Mouse (Mus musculus) forebrain, embryonic 11.5 days (tissue): ENCODE results near the gene Fat3. TPM values are rescaled to one million over a fixed set of nuclear protein-coding genes. Genes with fewer than 3 reads are reported as not detected.

Experiments
- ATAC-seq: fragments of 200-750 bp; cut with Nextera tagmentation; replicated peaks from 2 replicates; pipeline ENCODE4 v1.8.0; 2017; ENCODE audit warnings: moderate TSS enrichment; ENCODE audit not compliant: low FRiP score
- DNase-seq: peaks from one replicate; pipeline ENCODE4 v3.0.0-alpha.2; 2017; ENCODE audit warnings: low spot score
- H3K27ac ChIP-seq: fragments of 300-500 bp; sonication (generic); 2 replicates; pipeline ENCODE4 v1.5.1; 2014; ENCODE audit warnings: low read depth, low read length
- H3K27me3 ChIP-seq: fragments of 300-500 bp; sonication (generic); 2 replicates; pipeline ENCODE4 v1.6.1; 2014; ENCODE audit warnings: mild to moderate bottlenecking, low read length, mixed read lengths; ENCODE audit not compliant: control insufficient read depth, insufficient read depth
- H3K36me3 ChIP-seq: fragments of 300-500 bp; sonication (generic); 2 replicates; pipeline ENCODE4 v1.6.1; 2014; ENCODE audit warnings: mild to moderate bottlenecking, low read length, moderate library complexity, mixed read lengths; ENCODE audit not compliant: control insufficient read depth, insufficient read depth
- H3K4me1 ChIP-seq: fragments of 300-500 bp; sonication (generic); replicated peaks from 2 replicates; pipeline ENCODE4 v1.6.1; 2014; ENCODE audit warnings: low read length, mixed read lengths; ENCODE audit not compliant: control insufficient read depth, insufficient read depth
- H3K4me2 ChIP-seq: fragments of 300-500 bp; sonication (generic); 2 replicates; pipeline ENCODE4 v1.6.1; 2014; ENCODE audit warnings: low read depth, mild to moderate bottlenecking, low read length, moderate library complexity, mixed read lengths; ENCODE audit not compliant: severe bottlenecking
- H3K4me3 ChIP-seq: fragments of 300-500 bp; sonication (generic); 2 replicates; pipeline ENCODE4 v1.5.1; 2014; ENCODE audit warnings: low read depth, low read length
- H3K9ac ChIP-seq: fragments of 300-500 bp; sonication (generic); 2 replicates; pipeline ENCODE4 v1.6.1; 2014; ENCODE audit warnings: low read length
- H3K9me3 ChIP-seq: fragments of 300-500 bp; sonication (generic); 2 replicates; pipeline ENCODE4 v1.6.1; 2016; ENCODE audit warnings: low read length, mixed read lengths; ENCODE audit not compliant: control insufficient read depth
- WGBS: fragments of 180-500 bp; shearing (Covaris S2); extraction: QIAGEN DNeasy Blood & Tissue Kit; methylation state at CpG from one replicate; pipeline ENCODE4 v1.1.7; 2014; 5-methylcytosine and 5-hydroxymethylcytosine counted together
- polyA plus RNA-seq: library from polyadenylated mRNA; unstranded; fragments of >200 nt; fragmentation: Nextera tagmentation; extraction: Ambion mirVana; gene quantifications from 2 replicates; pipeline ENCODE4 v1.2.1, GENCODE M21; 2014

Gene Fat3
- polyA plus RNA-seq, 1 experiment from 2014 or later: 12.4 TPM

DNA sequence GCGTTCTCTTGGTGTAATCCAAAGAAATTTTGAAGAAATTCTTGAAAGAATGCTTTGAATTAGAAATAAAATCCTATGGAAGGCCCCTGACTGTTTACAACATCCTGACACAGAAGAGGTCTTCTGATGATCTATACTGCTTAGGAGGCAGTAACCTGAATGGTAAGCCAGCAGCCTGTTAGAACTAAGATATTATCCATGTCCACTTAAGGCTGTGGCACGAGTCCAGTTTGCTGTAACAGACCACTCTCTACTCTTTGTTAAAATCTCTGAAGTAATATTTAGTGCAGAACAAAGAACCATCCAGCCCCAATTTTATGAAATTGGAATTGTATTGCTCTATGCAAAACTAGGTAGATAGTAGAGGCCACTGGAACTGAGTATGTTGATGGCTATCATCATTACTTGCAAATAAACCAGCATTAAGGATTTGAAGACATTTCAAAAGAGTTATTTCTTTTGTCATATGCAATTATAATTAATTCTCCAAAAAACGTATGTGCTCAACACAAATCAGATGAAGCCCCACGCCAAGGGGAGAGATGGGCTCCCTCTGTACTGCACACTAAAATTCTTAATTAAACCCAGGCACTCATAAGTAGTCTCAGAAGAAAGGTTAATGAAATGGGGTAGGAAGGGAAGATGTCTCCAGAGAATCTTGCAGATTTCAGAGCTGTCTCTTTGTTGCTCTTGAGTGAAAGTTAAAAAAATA is 230.9 kb downstream of the Fat3 start:
- no peak for DNase-seq
- WGBS: 81% methylated on average over 4 of the region's 4 CpGs

DNA sequence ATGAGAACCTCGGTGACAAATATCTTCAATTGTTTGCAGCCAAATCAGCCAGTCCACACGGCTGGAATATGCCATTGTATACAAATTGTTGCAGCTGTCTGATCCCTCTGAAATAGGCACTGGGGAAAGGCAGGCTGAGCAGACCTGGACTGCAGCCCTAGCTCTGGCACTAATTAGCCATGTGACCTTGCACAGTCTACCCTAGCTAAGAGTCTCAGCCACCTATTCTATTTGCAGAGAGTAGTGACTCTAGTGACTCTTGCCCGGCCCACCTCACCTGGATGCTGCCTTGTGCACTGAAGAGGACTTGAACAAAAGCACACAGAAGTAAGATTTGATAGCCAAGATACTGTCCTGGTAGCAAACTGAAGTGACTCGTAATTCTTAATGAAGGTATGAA is 235.6 kb downstream of the Fat3 start:
- Histone ChIP-seq H3K9ac (no peak overlapping the region), H3K4me1 (no peaks in the 10 kb centered on the region), H3K4me3 (no peak overlapping the region), H3K27ac (no peak overlapping the region), H3K4me2 (no peak overlapping the region), H3K9me3 (no peaks in the 10 kb centered on the region), H3K36me3 (no peaks in the 10 kb centered on the region), H3K27me3 (no peaks in the 10 kb centered on the region)
- no peak for DNase-seq
- WGBS: 76% methylated on average over 4 of the region's 4 CpGs
- ATAC-seq: 0 out of 2 replicates have a peak, but pooled peaks have one; percentile 24

More for the DNA sequence above, 230.9 kb downstream of the Fat3 start:
- no peak for ATAC-seq
- H3K4me1 ChIP-seq: no peaks in the 10 kb centered on the region
- no peak overlapping the region for H3K27ac ChIP-seq
- no peak overlapping the region for H3K9ac ChIP-seq
- H3K9me3 ChIP-seq: no peaks in the 10 kb centered on the region
- H3K4me2 ChIP-seq: no peak overlapping the region
- no peaks in the 10 kb centered on the region for H3K27me3 ChIP-seq
- H3K4me3 ChIP-seq: no peak overlapping the region
- H3K36me3 ChIP-seq: no peaks in the 10 kb centered on the region

DNA sequence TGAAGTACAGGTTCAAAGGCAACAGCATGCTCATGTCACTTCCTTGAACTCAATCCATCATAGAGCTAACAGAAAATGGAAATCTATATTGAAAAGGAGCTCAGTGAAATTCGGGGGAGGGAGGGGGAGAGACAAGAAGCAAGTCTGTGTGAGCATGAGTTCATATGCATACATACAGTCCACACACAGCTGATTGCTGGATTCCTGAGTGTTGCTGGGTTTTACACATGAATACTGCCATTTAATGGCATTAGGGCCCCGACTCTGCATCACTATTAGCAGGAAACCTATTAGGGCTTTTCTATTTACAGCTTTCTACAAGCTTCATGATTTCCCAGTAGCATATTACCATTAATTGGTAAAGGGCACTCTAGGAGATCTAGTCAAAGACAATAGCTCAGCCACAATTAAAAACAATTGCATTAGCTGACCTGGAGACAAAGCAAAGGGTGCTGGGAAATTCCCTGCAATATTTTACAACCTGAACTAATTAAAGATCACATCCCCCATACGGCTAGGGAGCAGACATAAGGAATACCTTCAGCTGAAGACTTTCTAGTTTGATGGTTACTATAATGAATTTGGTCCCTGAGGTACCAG is 243.7 kb downstream of the Fat3 start:
- no peak overlapping the region for H3K9ac ChIP-seq
- ATAC-seq (peak; percentile 92), DNase-seq (peak; percentile 52)
- no peaks in the 10 kb centered on the region for H3K27me3 ChIP-seq
- 21% methylated on average over 3 of the region's 3 CpGs for WGBS
- H3K4me2 ChIP-seq: no peak overlapping the region
- H3K36me3 ChIP-seq: no peaks in the 10 kb centered on the region
- H3K27ac ChIP-seq: no peak overlapping the region
- peaks cover 6% of the 10 kb centered on the region for H3K4me1 ChIP-seq
- H3K9me3 ChIP-seq: no peaks in the 10 kb centered on the region
- no peak overlapping the region for H3K4me3 ChIP-seq

DNA sequence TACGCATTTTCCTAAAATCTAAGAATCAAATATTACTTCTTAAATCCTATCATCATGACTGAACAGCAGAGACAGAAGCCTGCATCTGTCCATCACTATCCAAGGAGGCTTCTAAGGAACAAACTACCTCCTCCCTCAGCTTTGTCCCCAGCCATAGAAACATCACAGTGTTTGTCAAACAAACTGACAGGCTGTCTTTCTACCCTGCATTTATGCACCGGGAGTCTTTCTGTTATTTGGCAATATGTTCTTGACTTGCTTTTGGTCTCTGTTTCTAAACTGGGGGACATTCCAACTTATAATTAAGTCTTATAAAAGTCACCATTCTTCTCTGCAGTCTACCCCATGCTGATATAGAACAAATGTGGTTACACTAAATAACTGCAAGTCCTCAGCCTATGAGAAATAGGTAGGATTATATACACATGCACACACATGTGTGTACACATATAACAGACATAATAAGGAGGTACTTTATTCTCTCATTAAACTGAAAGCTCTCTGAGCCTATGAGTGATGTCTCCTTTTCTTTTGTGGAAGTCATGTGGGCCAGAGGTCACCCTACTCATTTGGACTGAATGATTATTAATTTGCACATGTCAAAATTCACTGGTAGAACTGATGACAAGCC is 244.4 kb downstream of the Fat3 start:
- H3K27me3 ChIP-seq: no peaks in the 10 kb centered on the region
- no peaks in the 10 kb centered on the region for H3K9me3 ChIP-seq

DNA sequence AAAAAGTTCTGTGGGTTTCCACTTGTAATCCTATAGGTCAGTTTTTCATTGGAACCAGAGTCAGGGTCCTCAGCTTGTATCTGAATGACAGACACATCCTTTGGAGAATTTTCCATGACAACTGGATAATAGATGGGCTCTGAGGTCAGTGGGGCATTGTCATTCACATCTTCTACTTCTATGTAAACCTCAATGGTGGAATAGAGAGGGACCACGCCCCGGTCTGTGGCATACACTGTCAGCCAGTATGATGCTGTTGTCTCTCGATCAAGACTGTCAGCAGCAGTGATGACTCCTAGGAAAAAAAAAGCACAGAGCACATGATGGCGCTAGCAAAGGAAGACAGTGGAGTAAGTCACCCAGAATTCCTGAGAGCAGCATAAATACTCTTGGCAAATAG is 254.3 kb downstream of the Fat3 start:
- H3K4me1 ChIP-seq: no peaks in the 10 kb centered on the region
- H3K27me3 ChIP-seq: no peaks in the 10 kb centered on the region
- H3K9ac ChIP-seq: no peak overlapping the region
- H3K4me2 ChIP-seq: no peak overlapping the region
- H3K27ac ChIP-seq: no peak overlapping the region
- no peak for ATAC-seq
- no peak for DNase-seq
- 84% methylated on average over 4 of the region's 4 CpGs for WGBS
- no peak overlapping the region for H3K4me3 ChIP-seq
- no peaks in the 10 kb centered on the region for H3K36me3 ChIP-seq
- no peaks in the 10 kb centered on the region for H3K9me3 ChIP-seq

More for the DNA sequence above, 244.4 kb downstream of the Fat3 start:
- 58% methylated on average over 2 of the region's 2 CpGs for WGBS
- Histone ChIP-seq H3K4me1 (peaks cover 6% of the 10 kb centered on the region), H3K36me3 (no peaks in the 10 kb centered on the region), H3K4me3 (no peak overlapping the region), H3K4me2 (no peak overlapping the region), H3K9ac (no peak overlapping the region), H3K27ac (no peak overlapping the region)
- ATAC-seq: peak; percentile 52
- DNase-seq: no peak

DNA sequence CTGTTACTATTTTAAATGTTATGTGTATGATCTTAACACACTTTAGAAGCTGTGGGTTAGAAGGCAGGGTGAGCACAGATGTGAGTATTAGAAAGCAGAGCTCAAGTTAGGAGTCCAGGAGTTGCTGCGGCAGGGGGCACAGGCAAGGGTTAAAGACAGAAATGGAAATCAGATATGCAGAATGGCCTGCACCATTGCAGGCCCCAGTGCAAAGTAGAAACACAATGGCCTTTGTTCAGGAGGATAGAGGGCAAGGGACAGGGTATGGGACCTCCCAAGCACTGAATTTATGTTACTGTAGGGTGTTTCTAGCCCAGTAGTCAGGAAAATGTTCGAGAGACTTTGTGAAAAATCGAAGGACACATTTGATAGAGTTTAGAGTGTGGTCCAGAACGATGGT is 269.5 kb downstream of the Fat3 start:
- Histone ChIP-seq H3K36me3 (no peaks in the 10 kb centered on the region), H3K4me2 (no peak overlapping the region), H3K4me3 (no peak overlapping the region), H3K4me1 (peaks cover 5% of the 10 kb centered on the region; the same call in 1 of the 2 replicates), H3K9ac (no peak overlapping the region), H3K27me3 (no peaks in the 10 kb centered on the region), H3K9me3 (no peaks in the 10 kb centered on the region), H3K27ac (no peak overlapping the region)
- ATAC-seq: peak; percentile 66; the same call in 1 of the 2 replicates
- 41% methylated on average over 4 of the region's 4 CpGs for WGBS
- no peak for DNase-seq

DNA sequence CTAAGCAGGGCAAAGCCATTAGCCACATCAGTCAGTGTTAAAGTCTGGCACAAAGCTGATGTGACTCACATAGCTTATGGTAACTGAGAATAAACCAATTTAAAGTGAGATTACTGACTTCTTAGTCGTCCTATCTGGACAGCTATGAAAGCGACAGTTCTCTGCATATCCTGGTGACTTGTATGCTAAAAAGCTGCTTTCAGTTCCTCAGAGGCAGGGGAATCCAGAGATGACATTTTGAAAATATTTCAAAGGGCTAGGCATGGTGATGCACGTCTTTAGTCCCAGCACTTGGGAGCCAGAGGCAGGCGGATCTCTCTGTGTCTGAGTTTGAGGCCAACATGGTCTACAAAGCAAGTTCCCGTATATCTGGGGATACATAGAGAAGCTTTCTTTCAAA is 272.2 kb downstream of the Fat3 start:
- WGBS: 85% methylated on average over 5 of the region's 5 CpGs
- Histone ChIP-seq H3K9me3 (no peaks in the 10 kb centered on the region), H3K27ac (no peak overlapping the region), H3K4me2 (no peak overlapping the region), H3K4me3 (no peak overlapping the region), H3K27me3 (no peaks in the 10 kb centered on the region), H3K9ac (no peak overlapping the region), H3K4me1 (peaks cover 6% of the 10 kb centered on the region; the same call in 1 of the 2 replicates), H3K36me3 (no peaks in the 10 kb centered on the region)
- no peak for ATAC-seq
- DNase-seq: no peak

DNA sequence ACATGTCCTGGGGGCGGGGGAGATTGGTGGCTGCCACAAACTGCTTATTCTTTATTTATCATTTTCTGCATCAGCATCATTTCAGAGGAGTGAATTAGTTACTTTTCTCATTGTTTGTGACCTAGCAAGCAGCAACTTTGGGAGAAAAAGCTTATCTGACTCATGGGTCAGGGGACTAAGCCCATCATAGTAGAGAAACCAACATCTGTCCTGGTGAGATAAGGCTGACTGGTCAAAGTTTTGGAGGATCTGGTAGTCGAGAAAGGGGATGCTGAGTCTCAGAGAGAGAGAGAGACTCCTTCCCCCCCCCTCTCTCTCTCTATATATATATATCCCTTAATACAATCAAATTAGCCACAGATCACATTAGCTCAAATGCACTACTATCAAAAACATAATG is 273.7 kb downstream of the Fat3 start:
- H3K27me3 ChIP-seq: no peaks in the 10 kb centered on the region
- ATAC-seq (no peak), DNase-seq (no peak)
- 73% methylated on average over 2 of the region's 2 CpGs for WGBS
- H3K36me3 ChIP-seq: no peaks in the 10 kb centered on the region
- H3K4me1 ChIP-seq: peaks cover 8% of the 10 kb centered on the region; the same call in 1 of the 2 replicates
- no peaks in the 10 kb centered on the region for H3K9me3 ChIP-seq
- H3K4me3 ChIP-seq: no peak overlapping the region
- H3K9ac ChIP-seq: no peak overlapping the region
- no peak overlapping the region for H3K27ac ChIP-seq
- no peak overlapping the region for H3K4me2 ChIP-seq
